Mouse (Mus musculus) E14TG2a.4 (cell line): ENCODE results near the gene Ppp1r37.

ENCODE experiments used
- H3K27me3 ChIP-seq: 2 replicates; pipeline ENCODE4 v1.6.1; 2014; ENCODE audit warnings: low read length, control low read depth; ENCODE audit not compliant: insufficient read depth
- H3K36me3 ChIP-seq: 2 replicates; pipeline ENCODE4 v1.6.1; 2014; ENCODE audit warnings: low read length, control low read depth; ENCODE audit not compliant: insufficient read depth
- H3K4me1 ChIP-seq: replicated peaks from 2 replicates; pipeline ENCODE4 v1.6.1; 2014; ENCODE audit warnings: low read depth, low read length, control low read depth
- H3K4me3 ChIP-seq: replicated peaks from 2 replicates; pipeline ENCODE4 v1.5.1; 2014; ENCODE audit warnings: mild to moderate bottlenecking, low read length
- H3K9me3 ChIP-seq: 2 replicates; pipeline ENCODE4 v1.6.1; 2014; ENCODE audit warnings: low read length, control low read depth
- CTCF ChIP-seq: conservative IDR thresholded peaks from 2 replicates; pipeline ENCODE4 v1.5.1; 2014; ENCODE audit warnings: low read length
- NANOG ChIP-seq: IDR thresholded peaks from 2 replicates; pipeline ENCODE4 v1.6.1; 2014; ENCODE audit warnings: borderline replicate concordance, low read length, mixed read lengths
- POU5F1 ChIP-seq: IDR thresholded peaks from 2 replicates; pipeline ENCODE4 v1.6.1; 2014; ENCODE audit warnings: low read length, borderline replicate concordance

Ppp1r37 gene

GRCm38 (mm10) chr7:19494751-19495474 is 68.0 kb downstream of the Ppp1r37 start:
- H3K4me3 ChIP-seq, result peak overlapping the region; percentile 67
- peaks cover 54% of the 10 kb centered on the region for H3K4me1 ChIP-seq
- H3K36me3 ChIP-seq, result no peaks in the 10 kb centered on the region
- H3K27me3 ChIP-seq, result peaks cover 56% of the 10 kb centered on the region
- no peak for TF ChIP-seq NANOG
- H3K9me3 ChIP-seq, result 0 out of 2 replicates have a peak, but pooled peaks cover 3% of the 10 kb centered on the region

- H3K27me3 ChIP-seq, result peaks cover 85% of the 10 kb centered on the region
- TF ChIP-seq POU5F1 (no peak), NANOG (no peak), CTCF (no peak)
Observed at GRCm38 (mm10) chr7:19491731-19492130, 71.1 kb downstream of the Ppp1r37 start.

GRCm38 (mm10) chr7:19489525-19489924 is 73.4 kb downstream of the Ppp1r37 start:
- Histone ChIP-seq H3K27me3 (peaks cover 74% of the 10 kb centered on the region), H3K9me3 (peaks cover 7% of the 10 kb centered on the region; the same call in 1 of the 2 replicates), H3K4me3 (peak overlapping the region; percentile 75), H3K4me1 (peaks cover 31% of the 10 kb centered on the region), H3K36me3 (no peaks in the 10 kb centered on the region)
- TF ChIP-seq POU5F1 (no peak), NANOG (no peak), CTCF (no peak)

More at GRCm38 (mm10) chr7:19491731-19492130, 71.1 kb downstream of the Ppp1r37 start:
- Histone ChIP-seq H3K36me3 (no peaks in the 10 kb centered on the region), H3K4me1 (peaks cover 49% of the 10 kb centered on the region), H3K4me3 (peak overlapping the region; percentile 74), H3K9me3 (0 out of 2 replicates have a peak, but pooled peaks cover 3% of the 10 kb centered on the region)

GRCm38 (mm10) chr7:19486549-19486948 is 76.3 kb downstream of the Ppp1r37 start:
- TF ChIP-seq CTCF (no peak), NANOG (no peak), POU5F1 (no peak)
- H3K4me1 ChIP-seq, result peaks cover 23% of the 10 kb centered on the region

GRCm38 (mm10) chr7:19485488-19485887 is 77.4 kb downstream of the Ppp1r37 start:
- Histone ChIP-seq H3K27me3 (peaks cover 45% of the 10 kb centered on the region), H3K4me3 (no peak overlapping the region), H3K4me1 (peaks cover 23% of the 10 kb centered on the region), H3K36me3 (no peaks in the 10 kb centered on the region), H3K9me3 (peaks cover 4% of the 10 kb centered on the region; the same call in 1 of the 2 replicates)
- TF ChIP-seq POU5F1 (no peak), CTCF (no peak), NANOG (no peak)

More at GRCm38 (mm10) chr7:19486549-19486948, 76.3 kb downstream of the Ppp1r37 start:
- Histone ChIP-seq H3K4me3 (no peak overlapping the region), H3K9me3 (peaks cover 4% of the 10 kb centered on the region; the same call in 1 of the 2 replicates), H3K36me3 (no peaks in the 10 kb centered on the region), H3K27me3 (peaks cover 50% of the 10 kb centered on the region)

GRCm38 (mm10) chr7:19483281-19483680 is 79.6 kb downstream of the Ppp1r37 start:
- TF ChIP-seq NANOG (no peak), POU5F1 (no peak), CTCF (no peak)
- Histone ChIP-seq H3K4me3 (no peak overlapping the region), H3K36me3 (no peaks in the 10 kb centered on the region), H3K9me3 (peaks cover 4% of the 10 kb centered on the region; the same call in 1 of the 2 replicates), H3K4me1 (peaks cover 16% of the 10 kb centered on the region; the same call in 1 of the 2 replicates), H3K27me3 (peaks cover 34% of the 10 kb centered on the region)
